Mouse (Mus musculus) thymus, adult 2 months (tissue): ENCODE results near the gene Rnf24. TPM values are rescaled to one million over a fixed set of nuclear protein-coding genes. Genes with fewer than 3 reads are reported as not detected.
A peak's percentile ranks its signal among the peaks of the same experiment; 100 is the strongest.

ENCODE experiments used
- DNase-seq: peaks from one replicate; pipeline ENCODE4 v3.0.0; 2021
- H3K27ac ChIP-seq: fragments of 200-500 bp; 2 replicates; pipeline ENCODE4 v1.5.1; 2012; ENCODE audit warnings: low read length, control low read depth; ENCODE audit not compliant: control insufficient read depth, insufficient read depth
- H3K27me3 ChIP-seq: fragments of 200-500 bp; 2 replicates; pipeline ENCODE4 v1.6.1; 2012; ENCODE audit warnings: mild to moderate bottlenecking, low read length, moderate library complexity, mixed read lengths; ENCODE audit not compliant: control insufficient read depth, insufficient read depth
- H3K36me3 ChIP-seq: fragments of 200-500 bp; 2 replicates; pipeline ENCODE4 v1.6.1; 2012; ENCODE audit warnings: mild to moderate bottlenecking, low read length, moderate library complexity; ENCODE audit not compliant: control insufficient read depth, insufficient read depth
- H3K4me1 ChIP-seq: fragments of 200-500 bp; replicated peaks from 2 replicates; pipeline ENCODE4 v1.6.1; 2012; ENCODE audit warnings: low read length; ENCODE audit not compliant: control insufficient read depth, insufficient read depth
- H3K4me3 ChIP-seq: fragments of 200-500 bp; 2 replicates; pipeline ENCODE4 v1.5.1; 2012; ENCODE audit warnings: mild to moderate bottlenecking, low read length, control low read depth, moderate library complexity; ENCODE audit not compliant: control insufficient read depth, insufficient read depth
- CTCF ChIP-seq: fragments of 200-500 bp; IDR thresholded peaks from 2 replicates; pipeline ENCODE4 v1.5.1; 2012; ENCODE audit warnings: mild to moderate bottlenecking, control low read depth, low read length, moderate library complexity, borderline replicate concordance; ENCODE audit not compliant: control insufficient read depth, poor library complexity, insufficient read depth; ENCODE audit errors: extremely low read depth
- POLR2A ChIP-seq: fragments of 200-500 bp; IDR thresholded peaks from 2 replicates; pipeline ENCODE4 v1.6.1; 2012; ENCODE audit warnings: mild to moderate bottlenecking, low read length, control low read depth, moderate library complexity; ENCODE audit not compliant: control insufficient read depth, poor library complexity, insufficient read depth; ENCODE audit errors: extremely low read depth
- WGBS: fragments of 180-500 bp; shearing (Covaris S2); methylation state at CpG from one replicate; pipeline ENCODE4 v1.1.7; 2018; 5-methylcytosine and 5-hydroxymethylcytosine counted together
- polyA plus RNA-seq: library from polyadenylated mRNA; depleted of rRNA; stranded (reverse); fragments of >200 nt; gene quantifications from 2 replicates; pipeline ENCODE4 v1.2.3, GENCODE M21; 2012

Rnf24 gene
- polyA plus RNA-seq, 1 experiment = 2.9 TPM

- H3K4me1 ChIP-seq = no peaks in the 10 kb centered on the region
- TF ChIP-seq CTCF = no peak
- no peak for TF ChIP-seq POLR2A
- DNase-seq = no peak
- 97% methylated on average over 3 of the region's 3 CpGs for WGBS
- no peak overlapping the region for H3K27ac ChIP-seq
- H3K36me3 ChIP-seq = peaks cover 59% of the 10 kb centered on the region
- H3K4me3 ChIP-seq = no peak overlapping the region
- H3K27me3 ChIP-seq = no peaks in the 10 kb centered on the region
Measured at GRCm38 (mm10) chr2:131275493-131275892, 77.2 kb downstream of the Rnf24 start.

GRCm38 (mm10) chr2:131265056-131265455 is 87.6 kb downstream of the Rnf24 start:
- Histone ChIP-seq H3K4me1 (peaks cover 14% of the 10 kb centered on the region), H3K4me3 (no peak overlapping the region), H3K27me3 (no peaks in the 10 kb centered on the region), H3K27ac (peak overlapping the region; percentile 83), H3K36me3 (no peaks in the 10 kb centered on the region)
- 77% methylated on average over 2 of the region's 2 CpGs for WGBS
- TF ChIP-seq POLR2A (no peak), CTCF (no peak)
- DNase-seq = peak; percentile 3

GRCm38 (mm10) chr2:131264027-131264426 is 88.7 kb downstream of the Rnf24 start:
- DNase-seq = no peak
- Histone ChIP-seq H3K4me3 (no peak overlapping the region), H3K36me3 (no peaks in the 10 kb centered on the region), H3K27ac (no peak overlapping the region), H3K27me3 (no peaks in the 10 kb centered on the region), H3K4me1 (peaks cover 14% of the 10 kb centered on the region)
- TF ChIP-seq POLR2A = no peak
- TF ChIP-seq CTCF = no peak
- WGBS = 51% methylated on average over 6 of the region's 6 CpGs

- TF ChIP-seq POLR2A = no peak
- TF ChIP-seq CTCF = no peak
- H3K4me3 ChIP-seq = peak overlapping the region; percentile 82
- peak; percentile 27 for DNase-seq
- WGBS = under 1% methylated on average over 59 of the region's 59 CpGs
- H3K27me3 ChIP-seq = no peaks in the 10 kb centered on the region
- peak overlapping the region; percentile 86 for H3K27ac ChIP-seq
- H3K36me3 ChIP-seq = no peaks in the 10 kb centered on the region
- H3K4me1 ChIP-seq = peaks cover 14% of the 10 kb centered on the region
Measured at GRCm38 (mm10) chr2:131262680-131263670, 89.7 kb downstream of the Rnf24 start.

GRCm38 (mm10) chr2:131262213-131262672 is 90.4 kb downstream of the Rnf24 start, which contains the start of gene Pank2:
Gene Pank2 (plus strand): TSS chr2:131262495.
- H3K4me1 ChIP-seq = peaks cover 14% of the 10 kb centered on the region
- under 1% methylated on average over 48 of the region's 49 CpGs for WGBS
- peak within 1 kb of the TSS; percentile 86 for H3K27ac ChIP-seq
- TF ChIP-seq CTCF (0 out of 2 replicates have a peak, but pooled peaks have one; percentile 48), POLR2A (peak; percentile 99)
- peak; percentile 99 for DNase-seq
- H3K27me3 ChIP-seq = no peaks in the 10 kb centered on the region
- H3K36me3 ChIP-seq = no peaks in the 10 kb centered on the region
- H3K4me3 ChIP-seq = peak within 1 kb of the TSS; percentile 82

GRCm38 (mm10) chr2:131261481-131262212 is 91.0 kb downstream of the Rnf24 start:
- WGBS = 19% methylated on average over 10 of the region's 10 CpGs
- no peak for TF ChIP-seq CTCF
- no peak for TF ChIP-seq POLR2A

More at GRCm38 (mm10) chr2:131261481-131262212, 91.0 kb downstream of the Rnf24 start:
- Histone ChIP-seq H3K36me3 (no peaks in the 10 kb centered on the region), H3K4me3 (peak overlapping the region; percentile 61), H3K27ac (peak overlapping the region; percentile 72), H3K27me3 (no peaks in the 10 kb centered on the region), H3K4me1 (peaks cover 14% of the 10 kb centered on the region)
- DNase-seq = no peak
